Mouse (Mus musculus) ES-Bruce4 (cell line): ENCODE results near the gene Gas1.

Experiments used
- CTCF ChIP-seq: IDR thresholded peaks from one replicate; pipeline ENCODE4 v1.8.1; 2011; ENCODE audit warnings: low read depth, low read length
- EP300 ChIP-seq: IDR thresholded peaks from 2 replicates; pipeline ENCODE4 v1.6.1; 2011; ENCODE audit warnings: low read depth, low read length; ENCODE audit not compliant: insufficient read depth
- POLR2A ChIP-seq: IDR thresholded peaks from one replicate; pipeline ENCODE4 v1.8.1; 2011; ENCODE audit warnings: low read length; ENCODE audit not compliant: insufficient read depth

- TF ChIP-seq POLR2A (no peak), CTCF (no peak), EP300 (no peak)
Observed at GRCm38 (mm10) chr13:60125020-60125419, 52.1 kb downstream of the Gas1 start.
